Mouse (Mus musculus) heart, adult 2 months (tissue): Measurements from ENCODE around the gene Cacna1d. TPM values are rescaled to one million over a fixed set of nuclear protein-coding genes. Genes with fewer than 3 reads are reported as not detected.

Experiments used
- DNase-seq, 2 experiments: peaks; one replicate each; pipeline ENCODE4 v3.0.0; 2021
- H3K27ac ChIP-seq: fragments of 200-600 bp; 2 replicates; pipeline ENCODE4 v1.8.1; 2022
- H3K27me3 ChIP-seq: fragments of 200-500 bp; 2 replicates; pipeline ENCODE4 v1.6.1; 2012; ENCODE audit warnings: mild to moderate bottlenecking, low read length, inconsistent platforms, mixed read lengths; ENCODE audit not compliant: control insufficient read depth, insufficient read depth
- H3K36me3 ChIP-seq: fragments of 200-500 bp; 2 replicates; pipeline ENCODE4 v1.6.1; 2012; ENCODE audit warnings: low read length, inconsistent platforms; ENCODE audit not compliant: control insufficient read depth, insufficient read depth
- H3K4me1 ChIP-seq: fragments of 200-500 bp; 2 replicates; pipeline ENCODE4 v1.6.1; 2011; ENCODE audit warnings: low read length; ENCODE audit not compliant: control insufficient read depth, insufficient read depth
- H3K4me3 ChIP-seq: fragments of 200-600 bp; 2 replicates; pipeline ENCODE4 v1.8.1; 2022
- H3K79me2 ChIP-seq: fragments of 200-500 bp; replicated peaks from 2 replicates; pipeline ENCODE4 v1.6.1; 2012; ENCODE audit warnings: mild to moderate bottlenecking, inconsistent platforms, low read length, moderate library complexity, mixed read lengths; ENCODE audit not compliant: control insufficient read depth, insufficient read depth
- H3K9ac ChIP-seq: fragments of 200-500 bp; 2 replicates; pipeline ENCODE4 v1.6.1; 2012; ENCODE audit warnings: low read depth, mild to moderate bottlenecking, control low read depth, inconsistent platforms, low read length, mixed read lengths
- CTCF ChIP-seq: fragments of 200-600 bp; IDR thresholded peaks from 2 replicates; pipeline ENCODE4 v1.8.1; 2022; ENCODE audit warnings: antibody characterized with exemption, mild to moderate bottlenecking, moderate library complexity
- EP300 ChIP-seq: fragments of 200-500 bp; IDR thresholded peaks from 2 replicates; pipeline ENCODE4 v1.6.1; 2011; ENCODE audit warnings: low read depth, low read length, control low read depth; ENCODE audit not compliant: insufficient read depth
- POLR2A ChIP-seq: fragments of 200-500 bp; IDR thresholded peaks from 2 replicates; pipeline ENCODE4 v1.6.1; 2011; ENCODE audit warnings: mild to moderate bottlenecking, low read depth, low read length, control low read depth; ENCODE audit not compliant: insufficient read depth
- WGBS: fragments of 180-500 bp; shearing (Covaris S2); methylation state at CpG from one replicate; pipeline ENCODE4 v1.1.7; 2018; 5-methylcytosine and 5-hydroxymethylcytosine counted together
- intact Hi-C: fragments of 180-260 bp; cut with DNase I; formaldehyde crosslinking; loops from one replicate; pipeline ENCODE4 v1.15.1; 2025
- polyA plus RNA-seq: library from polyadenylated mRNA; depleted of rRNA; stranded (reverse); fragments of >200 nt; gene quantifications from 2 replicates; pipeline ENCODE4 v1.2.3, GENCODE M21; 2012
- total RNA-seq, 2 experiments: library from RNA; stranded (reverse); gene quantifications; 2 replicates each; pipeline ENCODE4 v1.2.3; 2021

Cacna1d gene
- total and polyA plus RNA-seq, 3 experiments: 1.3 to 3.0 (median 2.1) TPM

DNA sequence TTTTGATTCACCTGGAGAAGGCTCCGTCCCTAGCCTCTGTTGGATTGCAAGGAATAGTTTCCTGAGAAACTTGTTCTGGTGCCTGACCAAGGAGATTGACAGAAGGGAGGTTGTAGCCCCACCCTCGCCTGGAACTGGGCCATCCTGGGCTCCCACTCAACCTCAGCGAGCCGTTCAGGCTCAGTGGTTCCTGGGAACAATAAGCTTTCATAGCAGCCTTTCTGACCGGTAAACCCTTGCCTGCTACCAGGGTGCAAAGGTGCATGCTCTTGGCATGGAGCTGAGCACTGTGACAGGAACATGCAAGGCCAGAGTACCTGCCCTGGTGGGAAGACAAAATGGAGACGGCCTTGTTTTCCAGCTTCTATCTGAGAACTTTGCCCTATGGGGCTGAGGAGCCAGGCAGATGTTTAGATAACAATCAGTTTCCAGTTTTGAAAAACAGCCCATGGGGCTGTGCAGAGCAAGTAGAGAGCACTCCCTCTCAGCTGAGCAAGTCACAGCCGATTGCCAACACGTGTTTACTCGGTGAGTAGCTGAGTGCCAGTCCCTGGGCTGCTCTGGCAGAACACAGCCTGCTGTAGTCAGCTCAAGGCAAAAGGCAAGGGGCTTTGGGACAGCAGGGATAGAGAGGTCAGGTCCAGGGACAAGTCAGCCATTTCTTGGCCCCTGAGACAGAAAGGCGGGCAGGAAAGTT lies 481.2 kb downstream of the Cacna1d start:
- H3K27ac ChIP-seq: no peak overlapping the region
- H3K27me3 ChIP-seq: peaks cover 2% of the 10 kb centered on the region
- no peak overlapping the region for H3K4me3 ChIP-seq
- 45% methylated on average over 10 of the region's 10 CpGs for WGBS
- intact Hi-C loops: loop anchor here (2.0 kb wide), 1 partner anchor 35 kb away; no protein-coding TSS in a partner anchor
- H3K79me2 ChIP-seq: no peaks in the 10 kb centered on the region
- H3K9ac ChIP-seq: no peak overlapping the region
- DNase-seq: peak; percentile 66 to 74
- no peaks in the 10 kb centered on the region; the same call in 1 of the 2 replicates for H3K4me1 ChIP-seq
- no peak for TF ChIP-seq CTCF
- no peak for TF ChIP-seq POLR2A
- no peak for TF ChIP-seq EP300
- no peaks in the 10 kb centered on the region for H3K36me3 ChIP-seq

DNA sequence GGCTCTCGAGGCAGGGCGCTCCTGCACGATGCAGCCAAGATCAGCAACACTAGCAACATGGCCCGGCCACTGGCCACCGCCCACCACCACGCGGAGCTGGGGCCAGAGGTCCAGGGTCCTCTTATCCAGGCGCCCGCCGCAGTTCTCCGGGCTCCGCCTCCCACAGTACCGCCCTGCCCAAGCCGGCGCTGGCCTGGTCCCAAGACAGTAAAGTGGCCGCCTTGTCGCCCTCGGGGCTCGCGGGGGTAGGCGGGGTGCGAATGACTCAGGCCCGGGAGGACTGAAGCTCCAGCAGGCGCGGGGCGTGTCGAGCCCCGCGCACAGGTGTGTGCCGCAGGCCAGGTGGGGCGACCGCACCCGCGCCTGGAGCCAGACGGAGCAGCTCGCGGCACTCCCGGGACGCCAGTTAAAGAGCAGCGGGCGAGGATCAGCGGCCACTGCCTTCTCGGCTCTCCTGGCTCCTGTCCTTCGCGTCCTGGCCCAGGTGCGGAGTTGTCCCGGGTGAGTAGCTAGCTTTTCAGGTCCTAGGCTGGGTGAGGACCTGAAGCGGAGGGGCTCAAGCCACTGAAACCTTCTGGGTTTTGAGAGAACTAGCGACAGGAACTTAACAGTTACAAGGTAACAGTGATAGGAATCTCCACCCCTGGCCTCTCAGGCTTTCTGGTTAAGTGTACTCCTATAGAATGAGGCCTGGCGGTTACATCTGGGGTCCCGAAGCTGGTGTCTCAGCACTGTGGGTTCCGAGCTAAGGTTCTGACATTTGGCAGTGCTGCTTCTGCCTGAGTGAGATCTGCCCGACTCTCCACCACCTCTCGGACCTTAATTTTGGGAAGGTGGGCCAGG lies 482.3 kb downstream of the Cacna1d start, which contains the start of the genes Il17rb and Chdh:
Gene Il17rb, minus strand, starts transcription at position 164 of the 843 bp plus-strand sequence.
Gene Chdh, plus strand, starts transcription at position 291 of the 843 bp plus-strand sequence.
- H3K4me1 ChIP-seq: no peaks in the 10 kb centered on the region; the same call in 1 of the 2 replicates
- peak within 1 kb of the TSS; percentile 35 for H3K4me3 ChIP-seq
- no peak within 1 kb of the TSS for H3K27ac ChIP-seq
- WGBS: 10% methylated on average over 54 of the region's 54 CpGs
- peaks cover 2% of the 10 kb centered on the region for H3K27me3 ChIP-seq
- no peak for TF ChIP-seq POLR2A
- no peak for TF ChIP-seq CTCF
- TF ChIP-seq EP300: no peak
- H3K9ac ChIP-seq: no peak within 1 kb of the TSS; the same call in 1 of the 2 replicates
- peak; percentile 59 to 60 for DNase-seq
- intact Hi-C loops: no loop called here
- no peaks in the 10 kb centered on the region for H3K36me3 ChIP-seq
- H3K79me2 ChIP-seq: no peaks in the 10 kb centered on the region

DNA sequence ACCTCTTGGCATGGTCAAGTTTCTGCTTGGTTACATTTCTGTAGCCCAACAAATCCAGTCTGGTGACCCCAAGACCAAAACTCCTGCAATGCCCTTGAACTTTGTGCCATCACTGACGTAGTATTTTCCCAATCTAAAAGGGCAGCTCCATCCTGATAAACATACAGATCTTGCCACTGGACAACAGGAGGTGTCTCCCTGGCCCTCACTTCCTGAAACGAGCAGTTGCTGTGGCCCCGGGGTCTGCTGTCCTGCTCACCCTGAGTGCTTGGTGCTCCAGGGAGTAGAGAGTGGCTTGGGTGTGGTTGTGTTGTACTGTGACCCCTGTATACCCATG lies 491.8 kb downstream of the Cacna1d start:
- no peak overlapping the region for H3K27ac ChIP-seq
- peaks cover 2% of the 10 kb centered on the region; the same call in 1 of the 2 replicates for H3K4me1 ChIP-seq
- no peaks in the 10 kb centered on the region for H3K36me3 ChIP-seq
- intact Hi-C loops: no loop called here
- no peak overlapping the region for H3K4me3 ChIP-seq
- WGBS: 51% methylated on average over 3 of the region's 3 CpGs
- no peaks in the 10 kb centered on the region for H3K27me3 ChIP-seq
- TF ChIP-seq EP300: no peak
- no peak for TF ChIP-seq CTCF
- no peak for TF ChIP-seq POLR2A
- DNase-seq: no peak
- H3K9ac ChIP-seq: no peak overlapping the region
- H3K79me2 ChIP-seq: no peaks in the 10 kb centered on the region

DNA sequence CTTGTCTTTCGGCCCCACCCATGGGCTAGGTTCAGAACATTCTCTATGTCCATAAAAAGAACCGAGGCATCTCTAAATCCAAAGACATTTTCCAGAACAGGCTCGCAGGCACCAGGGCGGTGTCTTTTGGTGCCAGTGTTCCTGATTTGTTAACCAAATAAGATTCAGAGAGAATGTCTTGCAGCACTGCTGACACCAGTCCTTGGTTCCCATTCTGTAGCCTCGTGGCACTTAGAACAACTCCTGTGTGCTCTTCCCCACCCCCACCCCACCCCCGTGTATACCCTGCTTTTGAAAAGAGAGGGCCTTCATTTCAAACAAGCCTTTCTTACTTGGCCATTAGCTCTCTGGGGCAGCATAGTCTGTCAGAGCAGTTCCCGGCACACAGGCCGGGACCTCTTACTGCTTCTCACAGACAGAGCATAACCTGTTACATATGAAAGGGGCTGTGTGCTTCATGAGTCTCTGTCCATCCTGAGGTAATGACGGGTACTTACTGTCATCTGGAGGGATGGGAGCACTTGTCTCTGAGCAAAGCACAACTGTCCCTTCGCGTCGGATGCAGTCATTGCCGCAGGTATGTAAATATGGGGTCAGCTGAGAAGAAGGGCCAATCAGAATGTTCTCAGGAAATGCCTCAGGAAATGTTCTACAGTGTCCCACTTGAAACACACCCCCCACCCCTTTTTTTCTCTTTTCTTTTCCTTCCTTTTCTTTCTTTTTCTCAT lies 492.3 kb downstream of the Cacna1d start:
- 75% methylated on average over 13 of the region's 13 CpGs for WGBS

DNA sequence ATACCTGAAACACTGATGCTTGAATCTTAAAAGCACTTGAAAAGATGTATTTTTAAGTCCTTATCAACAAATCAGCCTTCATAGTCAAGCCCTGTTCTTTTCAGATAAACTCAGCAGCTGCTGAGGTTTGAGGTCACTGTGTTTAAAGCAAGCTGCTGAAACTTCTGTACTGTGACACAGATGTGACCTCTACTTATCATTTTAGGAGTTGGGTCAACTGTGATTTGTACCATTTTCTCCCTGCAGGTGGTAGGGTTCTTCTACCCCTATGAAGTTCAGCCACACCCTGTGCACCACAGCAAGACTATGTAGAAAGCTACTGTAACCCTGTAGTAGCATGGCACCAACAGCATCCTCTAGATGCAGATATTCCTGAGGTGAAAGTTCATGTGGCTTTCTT lies 493.9 kb downstream of the Cacna1d start:
- H3K27me3 ChIP-seq: no peaks in the 10 kb centered on the region
- no peak overlapping the region for H3K9ac ChIP-seq
- no peaks in the 10 kb centered on the region for H3K36me3 ChIP-seq
- peaks cover 2% of the 10 kb centered on the region; the same call in 1 of the 2 replicates for H3K4me1 ChIP-seq
- TF ChIP-seq POLR2A (no peak), CTCF (no peak), EP300 (no peak)
- H3K4me3 ChIP-seq: no peak overlapping the region
- intact Hi-C loops: no loop called here
- DNase-seq: no peak
- no peak overlapping the region for H3K27ac ChIP-seq
- H3K79me2 ChIP-seq: no peaks in the 10 kb centered on the region

More for the DNA sequence above, 492.3 kb downstream of the Cacna1d start:
- DNase-seq: no peak
- Histone ChIP-seq H3K79me2 (no peaks in the 10 kb centered on the region), H3K27ac (no peak overlapping the region), H3K4me1 (peaks cover 2% of the 10 kb centered on the region; the same call in 1 of the 2 replicates), H3K9ac (no peak overlapping the region), H3K27me3 (no peaks in the 10 kb centered on the region), H3K36me3 (no peaks in the 10 kb centered on the region), H3K4me3 (no peak overlapping the region)
- intact Hi-C loops: no loop called here
- no peak for TF ChIP-seq POLR2A
- TF ChIP-seq EP300: no peak
- no peak for TF ChIP-seq CTCF
